Mouse (Mus musculus) heart, postnatal 36 days (tissue): Measurements from ENCODE around the gene Treh. TPM values are rescaled to one million over a fixed set of nuclear protein-coding genes. Genes with fewer than 3 reads are reported as not detected.

ENCODE experiments used
- DNase-seq, 2 experiments: peaks; one replicate each; pipeline ENCODE4 v3.0.0; 2021 to 2022
- intact Hi-C: fragments of 180-260 bp; cut with DNase I; formaldehyde crosslinking; loops from one replicate; pipeline ENCODE4 v1.15.1; 2025
- total RNA-seq, 2 experiments: library from RNA; stranded (reverse); gene quantifications; 2 replicates each; pipeline ENCODE4 v1.2.3; 2021

Gene Treh
- total RNA-seq, 2 experiments from 2014 or later = not detected

DNA sequence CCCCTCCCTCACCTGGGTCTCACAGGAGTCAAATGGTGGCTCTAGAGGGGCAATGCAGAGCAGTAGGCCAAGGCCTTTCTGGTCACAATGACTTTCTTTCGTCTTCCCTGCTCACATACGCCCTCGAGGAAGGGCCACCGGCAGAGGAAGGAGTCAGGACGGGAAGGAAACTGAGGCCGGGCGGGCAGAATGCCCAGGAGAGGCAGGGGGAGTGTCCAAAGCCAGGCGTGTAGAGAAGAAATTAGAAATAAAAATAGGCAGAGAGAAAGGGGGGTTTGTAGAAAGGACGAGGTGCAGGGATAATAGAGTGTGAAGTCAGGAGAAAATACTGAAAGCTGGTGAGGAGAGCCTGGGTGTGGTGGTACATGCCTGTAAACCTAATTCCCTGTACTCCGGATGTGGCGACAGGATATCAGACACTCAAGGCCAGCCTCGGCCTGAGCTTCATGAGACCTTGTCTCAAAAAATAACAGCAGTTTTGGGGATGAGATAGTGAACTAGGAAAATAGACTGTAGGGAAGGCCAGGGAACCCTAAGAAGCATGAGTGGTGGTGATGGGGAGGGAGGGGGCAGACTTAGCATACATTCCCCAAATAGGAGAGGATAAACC lies 60.0 kb downstream of the Treh start:
- intact Hi-C loops = loop anchor here (2.0 to 5.0 kb wide), 2 partner anchors 40 to 126 kb away; no protein-coding TSS in a partner anchor
- DNase-seq = peak; percentile 53 to 64

DNA sequence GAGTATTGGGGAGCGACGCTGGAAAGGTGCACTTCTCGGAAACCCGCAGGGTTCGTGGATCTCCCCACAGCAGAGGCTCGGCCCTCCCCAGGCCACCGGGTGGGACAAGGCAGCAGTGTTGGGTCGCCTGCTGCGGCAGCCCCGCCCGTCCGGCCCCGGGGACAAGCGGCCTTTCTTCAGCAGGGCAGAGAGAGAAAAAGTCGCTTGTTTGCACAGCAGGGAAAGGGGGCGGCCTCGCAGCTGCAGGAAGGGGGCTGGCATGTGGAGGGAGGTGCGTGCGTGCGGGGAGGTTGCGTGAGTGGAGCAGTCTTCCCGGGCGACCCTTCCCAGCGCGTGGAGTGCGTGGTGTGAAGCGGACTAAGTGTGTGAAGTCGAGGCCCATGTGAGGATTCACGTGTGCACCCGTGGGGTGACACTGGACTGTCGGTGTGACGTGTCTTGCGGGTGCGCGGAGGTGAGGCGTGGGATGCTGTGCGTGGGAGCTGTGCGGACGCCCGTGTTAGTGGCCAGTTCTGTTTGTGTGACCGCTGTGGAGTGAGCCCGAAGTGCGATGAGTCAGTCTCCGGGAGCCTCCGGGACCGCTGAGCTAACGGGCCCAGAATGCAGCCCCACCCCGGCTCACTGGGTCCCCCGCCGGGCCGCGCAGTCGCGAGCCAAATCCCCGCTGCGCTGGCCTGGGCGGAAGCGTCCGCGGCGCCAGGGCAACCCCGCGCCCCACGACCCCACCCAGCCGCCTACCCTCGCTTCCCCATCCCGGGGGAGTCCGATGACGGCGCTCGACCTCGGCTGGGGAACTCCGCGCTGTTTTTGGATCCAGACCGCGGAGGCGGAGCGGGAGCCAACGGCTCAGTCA lies 60.9 kb downstream of the Treh start:
- intact Hi-C loops = loop anchor here (2.0 to 5.0 kb wide), 3 partner anchors 41 to 127 kb away; no protein-coding TSS in a partner anchor
- peak; percentile 79 to 88 for DNase-seq

DNA sequence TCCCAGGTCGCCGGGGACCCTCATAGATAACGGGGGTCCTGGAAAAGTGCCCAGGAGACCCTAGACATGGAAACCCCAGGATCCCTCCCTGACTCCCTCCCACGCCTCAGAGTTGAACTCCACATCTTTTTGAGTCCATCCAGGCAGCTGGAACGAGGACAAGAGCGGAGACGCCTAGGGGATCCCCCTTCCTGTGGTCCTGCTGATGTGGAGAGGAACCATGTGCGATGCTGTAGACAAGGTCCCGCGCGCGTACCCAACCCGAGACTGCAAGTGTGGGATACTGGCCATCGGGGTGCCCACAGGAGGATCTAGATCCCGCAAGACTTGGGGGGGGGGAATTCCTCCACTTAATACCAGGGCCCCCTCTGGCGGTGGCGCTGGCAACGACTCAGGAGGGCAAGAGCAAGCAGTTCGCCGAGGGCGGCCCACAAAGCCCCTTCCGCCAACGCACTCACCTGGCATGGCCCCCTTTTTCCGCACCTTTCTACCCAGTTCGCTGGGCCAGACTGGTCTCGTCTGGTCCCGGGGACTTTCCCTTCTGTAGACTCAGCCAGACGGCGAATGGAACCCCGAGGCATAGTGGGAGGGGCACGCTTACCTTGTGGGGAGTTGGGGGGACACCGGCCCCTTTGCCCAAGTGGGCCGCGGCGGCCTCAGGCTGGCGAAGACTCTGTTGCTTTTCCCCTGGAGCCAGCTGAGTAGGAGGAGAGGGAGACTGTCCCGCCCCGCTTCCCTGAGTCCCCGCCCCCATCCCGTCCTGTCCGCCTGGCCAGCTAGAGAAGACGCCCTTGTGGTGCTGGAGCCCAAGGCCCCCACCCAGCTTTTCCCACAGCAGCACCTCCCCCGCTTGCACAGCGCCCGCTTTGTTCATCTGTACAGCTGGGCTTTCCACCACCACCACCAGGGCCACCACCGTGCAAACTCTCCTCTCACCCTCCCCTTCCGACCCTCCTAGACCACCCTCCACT lies 61.8 kb downstream of the Treh start, which contains the start of gene Phldb1:
Gene Phldb1 (minus strand): TSS at position 675 of the 971 bp plus-strand sequence.
- peak; percentile 77 to 80 for DNase-seq
- intact Hi-C loops = loop anchor here (2.0 to 5.0 kb wide), 2 partner anchors 80 to 128 kb away; no protein-coding TSS in a partner anchor

DNA sequence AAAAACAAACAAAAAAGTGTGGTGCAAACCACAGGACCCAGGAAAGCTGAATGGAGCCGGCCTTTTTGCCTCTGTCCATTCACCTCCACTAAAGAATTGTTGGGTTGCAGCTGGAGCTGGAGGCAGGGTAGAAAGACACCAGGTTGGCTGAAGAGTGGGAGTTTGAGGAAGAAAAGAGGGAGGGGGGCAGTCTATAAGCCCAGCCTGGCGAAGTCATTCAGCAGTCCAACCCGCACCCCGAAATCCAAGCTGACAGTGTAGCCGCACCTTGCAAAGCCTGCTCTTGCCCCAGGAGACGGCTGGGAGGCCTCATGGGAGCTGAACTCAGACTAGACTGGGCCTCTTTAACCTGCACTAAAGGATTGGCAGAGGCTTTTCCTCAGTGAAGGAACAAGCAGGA lies 62.9 kb downstream of the Treh start:
- no peak for DNase-seq
- intact Hi-C loops = loop anchor here (2.0 kb wide), 1 partner anchor 81 kb away; no protein-coding TSS in a partner anchor

Other genes starting within 250 kb of the Treh start
- not detected for gene Foxr1, start 232.1 kb upstream of the Treh start, total RNA-seq
- not detected for gene Upk2, start 218.3 kb upstream of the Treh start, total RNA-seq
- 10 to 100 TPM; 44.6 to 59.4 TPM for gene Bcl9l, start 190.4 kb upstream of the Treh start, total RNA-seq
- under 1 TPM; 0.22 to 0.47 TPM for gene Cxcr5, start 111.4 kb upstream of the Treh start, total RNA-seq
- 10 to 100 TPM; 82.0 to 85.0 TPM for gene Ddx6, start 68.3 kb upstream of the Treh start, total RNA-seq
- gene Phldb1, start 62.0 kb downstream of the Treh start, total RNA-seq = 100 to 1,000 TPM; 110 to 140 TPM
- 10 to 100 TPM; 84.4 to 89.0 TPM for gene Arcn1, start 94.6 kb downstream of the Treh start, total RNA-seq
- gene Ift46, start 94.7 kb downstream of the Treh start, total RNA-seq = 10 to 100 TPM; 27.2 to 41.2 TPM
- gene Tmem25, start 126.1 kb downstream of the Treh start, total RNA-seq = 10 to 100 TPM in 1 of 2 experiments, 1 to 10 TPM in 1; 9.6 to 10.9 TPM
- gene Ttc36, start 129.8 kb downstream of the Treh start, total RNA-seq = under 1 TPM in 1 of 2 experiments, not detected in 1; 0.41 TPM
- 10 to 100 TPM; 26.1 to 29.7 TPM for gene Kmt2a, start 208.1 kb downstream of the Treh start, total RNA-seq
- 1,000 to 10,000 TPM; 1,604 to 1,644 TPM for gene Atp5l, start 247.5 kb downstream of the Treh start, total RNA-seq